In the genomic region with DNA sequence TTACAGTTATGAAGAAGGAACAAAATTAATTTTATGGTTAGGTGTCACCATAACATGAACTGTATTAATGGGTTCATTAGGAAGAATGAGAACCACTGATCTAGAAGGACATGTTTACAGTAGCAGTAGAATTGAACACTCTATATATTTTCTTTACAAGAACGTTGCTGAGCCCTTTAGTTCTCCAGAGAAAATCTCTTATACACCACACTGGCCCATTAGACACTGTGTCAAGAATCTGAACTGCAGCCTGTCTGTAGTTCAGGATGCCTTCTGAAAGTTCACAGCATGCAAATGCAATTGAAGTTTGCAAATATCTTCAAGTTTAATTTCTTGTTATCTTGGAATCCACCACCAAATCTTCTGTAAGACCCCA, we compare ENCODE assay signal across 24 mouse cellular contexts.
DNase-seq lines count a peak whose midpoint lies in the region; ATAC-seq and TF ChIP-seq lines count a peak whose summit lies in the region.
"Had no signal": no experiment of that assay in that cellular context is flagged by ENCODE, and none has a peak within 500 bp of the region (broad histone marks: within the 10 kb centered on the region; RNA-seq: fewer than 3 reads in every experiment).

No protein-coding gene starts in this region.

- no peaks in the 10 kb centered on the region for H3K36me3 ChIP-seq in kidney, embryonic 14.5 days (ENCODE audit: control insufficient read depth, insufficient read depth, low read length)
- H3K36me3 ChIP-seq in kidney, postnatal 0 days (ENCODE audit: insufficient read depth, low read length) = no peaks in the 10 kb centered on the region
- no peaks in the 10 kb centered on the region for H3K36me3 ChIP-seq in lung, embryonic 16.5 days (ENCODE audit: control insufficient read depth, insufficient read depth, low read length)
- H3K36me3 ChIP-seq in lung, postnatal 0 days (ENCODE audit: insufficient read depth, low read length) = no peaks in the 10 kb centered on the region
- H3K36me3 ChIP-seq in stomach, embryonic 16.5 days (ENCODE audit: control insufficient read depth, insufficient read depth, low read length) = no peaks in the 10 kb centered on the region
- H3K36me3 ChIP-seq: embryonic facial prominence, embryonic 10.5 days; embryonic facial prominence, embryonic 12.5 days; G1E had no signal

- H3K9ac ChIP-seq in kidney, embryonic 14.5 days (ENCODE audit: low read depth, low read length) = no peak overlapping the region
- H3K9ac ChIP-seq in kidney, postnatal 0 days (ENCODE audit: low read depth, low read length) = no peak overlapping the region
- no peak overlapping the region for H3K9ac ChIP-seq in lung, embryonic 16.5 days (ENCODE audit: low read length)
- no peak overlapping the region for H3K9ac ChIP-seq in lung, postnatal 0 days (replicated peaks; ENCODE audit: low read depth)
- H3K9ac ChIP-seq in stomach, embryonic 16.5 days (ENCODE audit: low read length) = no peak overlapping the region
- H3K9ac ChIP-seq: embryonic facial prominence, embryonic 12.5 days; forebrain, embryonic 13.5 days had no signal

- peak; percentile 28; the same call in 1 of the 2 replicates for ATAC-seq in kidney, embryonic 14.5 days (ENCODE audit: low FRiP score, low TSS enrichment)
- ATAC-seq in kidney, postnatal 0 days (replicated peaks; ENCODE audit: low FRiP score, low read depth) = no peak
- peak; percentile 71 for ATAC-seq in lung, embryonic 16.5 days (ENCODE audit: low read depth)
- no peak for ATAC-seq in lung, postnatal 0 days
- peak; percentile 53; the same call in 1 of the 2 replicates for ATAC-seq in stomach, embryonic 16.5 days (ENCODE audit: insufficient read depth, low FRiP score)
- ATAC-seq: activated CD4-positive, CD25-positive, alpha-beta regulatory T cell, adult 4 months; CD4-positive, CD25-positive, alpha-beta regulatory T cell, adult 4 months; forebrain, embryonic 13.5 days; Patski had no signal

- no peak overlapping the region for H3K4me2 ChIP-seq in kidney, embryonic 14.5 days (replicated peaks; ENCODE audit: low read depth, low read length)
- no peak overlapping the region for H3K4me2 ChIP-seq in kidney, postnatal 0 days (ENCODE audit: low read length)
- no peak overlapping the region for H3K4me2 ChIP-seq in lung, embryonic 16.5 days (ENCODE audit: low read depth, low read length)
- H3K4me2 ChIP-seq in lung, postnatal 0 days (replicated peaks; ENCODE audit: low read depth, low read length) = no peak overlapping the region
- H3K4me2 ChIP-seq in stomach, embryonic 16.5 days (ENCODE audit: low read depth, low read length) = no peak overlapping the region
- H3K4me2 ChIP-seq: embryonic facial prominence, embryonic 12.5 days; forebrain, embryonic 13.5 days had no signal

- no peak overlapping the region for H3K27ac ChIP-seq in kidney, embryonic 14.5 days (ENCODE audit: low read depth, low read length)
- no peak overlapping the region for H3K27ac ChIP-seq in kidney, postnatal 0 days
- H3K27ac ChIP-seq in lung, embryonic 16.5 days (ENCODE audit: low read length) = no peak overlapping the region
- no peak overlapping the region for H3K27ac ChIP-seq in lung, postnatal 0 days (ENCODE audit: low read length)
- no peak overlapping the region; the same call in 1 of the 2 replicates for H3K27ac ChIP-seq in stomach, embryonic 16.5 days (ENCODE audit: low read length)
- H3K27ac ChIP-seq: embryonic facial prominence, embryonic 10.5 days; embryonic facial prominence, embryonic 12.5 days; forebrain, embryonic 13.5 days had no signal

- 44% methylated on average over 1 of the region's 1 CpGs for WGBS in kidney, embryonic 14.5 days
- 31% methylated on average over 1 of the region's 1 CpGs for WGBS in kidney, postnatal 0 days
- 30% methylated on average over 1 of the region's 1 CpGs for WGBS in lung, embryonic 16.5 days
- 27% methylated on average over 1 of the region's 1 CpGs for WGBS in lung, postnatal 0 days
- WGBS in stomach, embryonic 16.5 days = 26% methylated on average over 1 of the region's 1 CpGs

- no peak overlapping the region for H3K4me3 ChIP-seq in kidney, embryonic 14.5 days (ENCODE audit: low read length)
- no peak overlapping the region for H3K4me3 ChIP-seq in kidney, postnatal 0 days (replicated peaks; ENCODE audit: low read depth, low read length)
- no peak overlapping the region for H3K4me3 ChIP-seq in lung, embryonic 16.5 days (ENCODE audit: low read length)
- no peak overlapping the region for H3K4me3 ChIP-seq in lung, postnatal 0 days (ENCODE audit: low read depth, low read length)
- H3K4me3 ChIP-seq in stomach, embryonic 16.5 days (replicated peaks; ENCODE audit: low read length) = no peak overlapping the region
- H3K4me3 ChIP-seq: embryonic facial prominence, embryonic 10.5 days; embryonic facial prominence, embryonic 12.5 days; forebrain, embryonic 13.5 days had no signal

- no peak for DNase-seq in kidney, postnatal 25 days
- peak; percentile 34 for DNase-seq in kidney, postnatal 0 days (ENCODE audit: low spot score)
- DNase-seq in kidney, postnatal 4 days = no peak
- DNase-seq in lung, postnatal 0 days (ENCODE audit: low spot score) = no peak
- DNase-seq: adrenal gland, adult 8-10 months; adrenal gland, postnatal 14 days; adrenal gland, postnatal 36 days; B cell, adult 2 months; cerebellum, adult 11-12 months; cerebellum, adult 2 months; cerebellum, adult 9-10 months; cerebellum, postnatal 10 days; cerebellum, postnatal 25 days had no signal

- no peaks in the 10 kb centered on the region for H3K27me3 ChIP-seq in kidney, embryonic 14.5 days (ENCODE audit: control insufficient read depth, insufficient read depth, low read length)
- H3K27me3 ChIP-seq in kidney, postnatal 0 days (ENCODE audit: insufficient read depth, low read length) = no peaks in the 10 kb centered on the region
- no peaks in the 10 kb centered on the region for H3K27me3 ChIP-seq in lung, embryonic 16.5 days (ENCODE audit: control insufficient read depth, insufficient read depth, low read depth, low read length)
- H3K27me3 ChIP-seq in lung, postnatal 0 days (replicated peaks; ENCODE audit: insufficient read depth, low read length) = no peaks in the 10 kb centered on the region
- no peaks in the 10 kb centered on the region for H3K27me3 ChIP-seq in stomach, embryonic 16.5 days (ENCODE audit: control insufficient read depth, insufficient read depth, low read length)
- H3K27me3 ChIP-seq: CH12.LX; embryonic facial prominence, embryonic 12.5 days; forebrain, embryonic 13.5 days; Patski had no signal

- peaks cover 9% of the 10 kb centered on the region; the same call in 1 of the 2 replicates for H3K9me3 ChIP-seq in kidney, embryonic 14.5 days (ENCODE audit: control insufficient read depth, low read length)
- H3K9me3 ChIP-seq in kidney, postnatal 0 days (replicated peaks; ENCODE audit: low read length) = no peaks in the 10 kb centered on the region
- H3K9me3 ChIP-seq in lung, embryonic 16.5 days (ENCODE audit: control insufficient read depth, low read length) = no peaks in the 10 kb centered on the region
- H3K9me3 ChIP-seq in lung, postnatal 0 days (ENCODE audit: low read length) = no peaks in the 10 kb centered on the region
- H3K9me3 ChIP-seq in stomach, embryonic 16.5 days (replicated peaks; ENCODE audit: control insufficient read depth, low read length) = no peaks in the 10 kb centered on the region; the same call in 1 of the 2 replicates
- H3K9me3 ChIP-seq: embryonic facial prominence, embryonic 12.5 days; G1E had no signal

- H3K4me1 ChIP-seq in kidney, embryonic 14.5 days (ENCODE audit: control insufficient read depth, insufficient read depth, low read length) = no peaks in the 10 kb centered on the region
- H3K4me1 ChIP-seq in kidney, postnatal 0 days (replicated peaks; ENCODE audit: insufficient read depth, low read length) = no peaks in the 10 kb centered on the region
- H3K4me1 ChIP-seq in lung, embryonic 16.5 days (replicated peaks; ENCODE audit: control insufficient read depth, insufficient read depth, low read length) = no peaks in the 10 kb centered on the region
- no peaks in the 10 kb centered on the region for H3K4me1 ChIP-seq in lung, postnatal 0 days (ENCODE audit: insufficient read depth, low read depth, low read length)
- no peaks in the 10 kb centered on the region for H3K4me1 ChIP-seq in stomach, embryonic 16.5 days (ENCODE audit: control insufficient read depth, insufficient read depth, low read length)
- H3K4me1 ChIP-seq: embryonic facial prominence, embryonic 10.5 days; embryonic facial prominence, embryonic 12.5 days; forebrain, embryonic 13.5 days had no signal

- no peak for TF ChIP-seq CTCF in kidney, postnatal 0 days (IDR thresholded peaks at IDR 0.05; ENCODE audit: low read depth)
- no peak for TF ChIP-seq CTCF in lung, postnatal 0 days (IDR thresholded peaks at IDR 0.05)

- TF ChIP-seq EP300 in lung, postnatal 0 days (IDR thresholded peaks at IDR 0.05) = no peak

Comparison
In these comparisons a context has a peak if more than half of its experiments do, and no peak if none do; other contexts are left out.
1. ATAC-seq: peak in kidney, embryonic 14.5 days (single experiment), lung, embryonic 16.5 days (single experiment) and stomach, embryonic 16.5 days (single experiment); none in kidney, postnatal 0 days (single experiment) and lung, postnatal 0 days (single experiment).